Mouse (Mus musculus) stomach, embryonic 15.5 days (tissue): ENCODE data around the gene Serpinf2. TPM values are rescaled to one million over a fixed set of nuclear protein-coding genes. Genes with fewer than 3 reads are reported as not detected.

Source experiments
- ATAC-seq: fragments of 200-750 bp; cut with Nextera tagmentation; 2 replicates; pipeline ENCODE4 v1.8.0; 2017; ENCODE audit warnings: low read depth, moderate number of reproducible peaks, moderate TSS enrichment; ENCODE audit not compliant: insufficient read depth, low FRiP score
- H3K27ac ChIP-seq: fragments of 300-500 bp; sonication (generic); 2 replicates; pipeline ENCODE4 v1.5.1; 2015; ENCODE audit warnings: mild to moderate bottlenecking, inconsistent platforms
- H3K27me3 ChIP-seq: fragments of 300-500 bp; sonication (generic); replicated peaks from 2 replicates; pipeline ENCODE4 v1.6.1; 2015; ENCODE audit warnings: inconsistent platforms
- H3K36me3 ChIP-seq: fragments of 300-500 bp; sonication (generic); 2 replicates; pipeline ENCODE4 v1.6.1; 2015; ENCODE audit warnings: inconsistent platforms
- H3K4me1 ChIP-seq: fragments of 300-500 bp; sonication (generic); 2 replicates; pipeline ENCODE4 v1.6.1; 2015; ENCODE audit warnings: inconsistent platforms
- H3K4me2 ChIP-seq: fragments of 300-500 bp; sonication (generic); 2 replicates; pipeline ENCODE4 v1.6.1; 2015; ENCODE audit warnings: mild to moderate bottlenecking, inconsistent platforms
- H3K4me3 ChIP-seq: fragments of 300-500 bp; sonication (generic); replicated peaks from 2 replicates; pipeline ENCODE4 v1.5.1; 2015; ENCODE audit warnings: inconsistent platforms
- H3K9ac ChIP-seq: fragments of 300-500 bp; sonication (generic); 2 replicates; pipeline ENCODE4 v1.6.1; 2015; ENCODE audit warnings: inconsistent platforms
- H3K9me3 ChIP-seq: fragments of 300-500 bp; sonication (generic); 2 replicates; pipeline ENCODE4 v1.6.1; 2016; ENCODE audit warnings: inconsistent platforms
- WGBS: fragments of 180-500 bp; shearing (Covaris S2); methylation state at CpG from one replicate; pipeline ENCODE4 v1.1.7; 2015; 5-methylcytosine and 5-hydroxymethylcytosine counted together
- polyA plus RNA-seq: library from polyadenylated mRNA; unstranded; fragments of >200 nt; fragmentation: Nextera tagmentation; extraction: Ambion mirVana; gene quantifications from 2 replicates; pipeline ENCODE4 v1.2.1, GENCODE M21; 2015

The Serpinf2 gene
- polyA plus RNA-seq, 1 experiment from 2014 or later: 64.1 TPM

GRCm38 (mm10) chr11:75422013-75422792 lies 17.2 kb downstream of the Serpinf2 start, which contains the start of gene Serpinf1:
Gene Serpinf1, minus strand, starts transcription at chr11:75422701.
- H3K4me2 ChIP-seq: peak within 1 kb of the TSS; percentile 46
- H3K27me3 ChIP-seq: no peaks in the 10 kb centered on the region
- no peaks in the 10 kb centered on the region for H3K36me3 ChIP-seq
- no peaks in the 10 kb centered on the region for H3K9me3 ChIP-seq
- peak within 1 kb of the TSS; percentile 35 for H3K4me3 ChIP-seq
- H3K4me1 ChIP-seq: peaks cover 9% of the 10 kb centered on the region
- ATAC-seq: no peak
- no peak within 1 kb of the TSS for H3K27ac ChIP-seq
- WGBS: 35% methylated on average over 10 of the region's 10 CpGs
- H3K9ac ChIP-seq: no peak within 1 kb of the TSS

- 43% methylated on average over 6 of the region's 6 CpGs for WGBS
- Histone ChIP-seq H3K27me3 (no peaks in the 10 kb centered on the region), H3K4me3 (peak overlapping the region; percentile 35), H3K4me2 (peak overlapping the region; percentile 46), H3K27ac (no peak overlapping the region), H3K4me1 (peaks cover 9% of the 10 kb centered on the region), H3K9ac (no peak overlapping the region), H3K9me3 (no peaks in the 10 kb centered on the region), H3K36me3 (no peaks in the 10 kb centered on the region)
- peak; percentile 47; the same call in 1 of the 2 replicates for ATAC-seq
These were observed 17.9 kb downstream of the Serpinf2 start for GRCm38 (mm10) chr11:75421375-75422012.

- Histone ChIP-seq H3K4me3 (no peak overlapping the region), H3K4me1 (peaks cover 9% of the 10 kb centered on the region), H3K27ac (no peak overlapping the region), H3K9me3 (no peaks in the 10 kb centered on the region), H3K9ac (no peak overlapping the region), H3K4me2 (no peak overlapping the region), H3K27me3 (no peaks in the 10 kb centered on the region), H3K36me3 (no peaks in the 10 kb centered on the region)
- no peak for ATAC-seq
- 56% methylated on average over 5 of the region's 5 CpGs for WGBS
These were observed 18.5 kb downstream of the Serpinf2 start for GRCm38 (mm10) chr11:75420810-75421374.

GRCm38 (mm10) chr11:75420037-75420436 lies 19.4 kb downstream of the Serpinf2 start:
- H3K27me3 ChIP-seq: no peaks in the 10 kb centered on the region
- H3K4me1 ChIP-seq: peaks cover 9% of the 10 kb centered on the region
- no peak overlapping the region for H3K27ac ChIP-seq
- ATAC-seq: no peak
- no peaks in the 10 kb centered on the region for H3K9me3 ChIP-seq
- 81% methylated on average over 7 of the region's 7 CpGs for WGBS
- no peak overlapping the region for H3K4me2 ChIP-seq
- H3K36me3 ChIP-seq: no peaks in the 10 kb centered on the region
- H3K4me3 ChIP-seq: no peak overlapping the region
- H3K9ac ChIP-seq: no peak overlapping the region

- ATAC-seq: no peak
- H3K27ac ChIP-seq: no peak overlapping the region
- no peaks in the 10 kb centered on the region for H3K27me3 ChIP-seq
- H3K9ac ChIP-seq: no peak overlapping the region
- no peak overlapping the region for H3K4me2 ChIP-seq
- H3K4me3 ChIP-seq: no peak overlapping the region
- no peaks in the 10 kb centered on the region for H3K4me1 ChIP-seq
- H3K36me3 ChIP-seq: no peaks in the 10 kb centered on the region
- WGBS: 83% methylated on average over 13 of the region's 13 CpGs
- H3K9me3 ChIP-seq: no peaks in the 10 kb centered on the region
These were observed 23.4 kb downstream of the Serpinf2 start for GRCm38 (mm10) chr11:75415994-75416393.

GRCm38 (mm10) chr11:75415096-75415495 lies 24.3 kb downstream of the Serpinf2 start:
- Histone ChIP-seq H3K9ac (no peak overlapping the region), H3K4me1 (no peaks in the 10 kb centered on the region), H3K27me3 (no peaks in the 10 kb centered on the region), H3K27ac (no peak overlapping the region), H3K4me3 (no peak overlapping the region), H3K36me3 (no peaks in the 10 kb centered on the region), H3K9me3 (no peaks in the 10 kb centered on the region), H3K4me2 (no peak overlapping the region)
- WGBS: 51% methylated on average over 7 of the region's 7 CpGs
- ATAC-seq: no peak

- no peak for ATAC-seq
- Histone ChIP-seq H3K9me3 (no peaks in the 10 kb centered on the region), H3K4me3 (no peak overlapping the region), H3K4me1 (no peaks in the 10 kb centered on the region), H3K27me3 (no peaks in the 10 kb centered on the region), H3K36me3 (no peaks in the 10 kb centered on the region), H3K27ac (no peak overlapping the region), H3K9ac (no peak overlapping the region), H3K4me2 (no peak overlapping the region)
- WGBS: 79% methylated on average over 7 of the region's 7 CpGs
These were observed 28.8 kb downstream of the Serpinf2 start for GRCm38 (mm10) chr11:75410591-75410990.

- WGBS: 68% methylated on average over 17 of the region's 17 CpGs
- H3K4me1 ChIP-seq: no peaks in the 10 kb centered on the region
- no peaks in the 10 kb centered on the region for H3K27me3 ChIP-seq
- no peak overlapping the region for H3K4me3 ChIP-seq
- H3K9ac ChIP-seq: no peak overlapping the region
- H3K9me3 ChIP-seq: no peaks in the 10 kb centered on the region
- ATAC-seq: no peak
- no peaks in the 10 kb centered on the region for H3K36me3 ChIP-seq
- H3K27ac ChIP-seq: no peak overlapping the region
- H3K4me2 ChIP-seq: no peak overlapping the region
These were observed 29.5 kb downstream of the Serpinf2 start for GRCm38 (mm10) chr11:75409679-75410575.

- H3K4me1 ChIP-seq: no peaks in the 10 kb centered on the region
- no peak overlapping the region for H3K4me2 ChIP-seq
- no peak overlapping the region for H3K4me3 ChIP-seq
- no peaks in the 10 kb centered on the region for H3K27me3 ChIP-seq
- H3K27ac ChIP-seq: no peak overlapping the region
- 37% methylated on average over 3 of the region's 3 CpGs for WGBS
- no peak for ATAC-seq
- no peaks in the 10 kb centered on the region for H3K36me3 ChIP-seq
- H3K9me3 ChIP-seq: no peaks in the 10 kb centered on the region
- no peak overlapping the region for H3K9ac ChIP-seq
These were observed 32.5 kb downstream of the Serpinf2 start for GRCm38 (mm10) chr11:75406865-75407264.

- Histone ChIP-seq H3K27me3 (no peaks in the 10 kb centered on the region), H3K27ac (no peak overlapping the region), H3K9ac (no peak overlapping the region), H3K4me1 (no peaks in the 10 kb centered on the region), H3K36me3 (no peaks in the 10 kb centered on the region), H3K9me3 (no peaks in the 10 kb centered on the region), H3K4me3 (no peak overlapping the region), H3K4me2 (no peak overlapping the region)
- 78% methylated on average over 4 of the region's 4 CpGs for WGBS
- no peak for ATAC-seq
These were observed 33.3 kb downstream of the Serpinf2 start for GRCm38 (mm10) chr11:75406104-75406503.

- H3K27ac ChIP-seq: no peak overlapping the region
- no peaks in the 10 kb centered on the region for H3K27me3 ChIP-seq
- H3K9ac ChIP-seq: no peak overlapping the region
- H3K4me2 ChIP-seq: no peak overlapping the region
- H3K9me3 ChIP-seq: no peaks in the 10 kb centered on the region
- no peak for ATAC-seq
- no peaks in the 10 kb centered on the region for H3K4me1 ChIP-seq
- no peak overlapping the region for H3K4me3 ChIP-seq
- H3K36me3 ChIP-seq: no peaks in the 10 kb centered on the region
- WGBS: 90% methylated on average over 6 of the region's 6 CpGs
These were observed 34.6 kb downstream of the Serpinf2 start for GRCm38 (mm10) chr11:75404801-75405200.
